Mouse (Mus musculus) intestine, embryonic 15.5 days (tissue): ENCODE results near the gene Vps51. TPM values are rescaled to one million over a fixed set of nuclear protein-coding genes. Genes with fewer than 3 reads are reported as not detected.

Experiments used
- ATAC-seq: fragments of 200-750 bp; cut with Nextera tagmentation; 2 replicates; pipeline ENCODE4 v1.8.0; 2017; ENCODE audit warnings: moderate TSS enrichment, moderate library complexity
- H3K27ac ChIP-seq: fragments of 300-500 bp; sonication (generic); 2 replicates; pipeline ENCODE4 v1.5.1; 2015; ENCODE audit warnings: mild to moderate bottlenecking, inconsistent platforms
- H3K27me3 ChIP-seq: fragments of 300-500 bp; sonication (generic); replicated peaks from 2 replicates; pipeline ENCODE4 v1.6.1; 2015; ENCODE audit warnings: inconsistent platforms
- H3K36me3 ChIP-seq: fragments of 300-500 bp; sonication (generic); 2 replicates; pipeline ENCODE4 v1.6.1; 2015; ENCODE audit warnings: inconsistent platforms
- H3K4me1 ChIP-seq: fragments of 300-500 bp; sonication (generic); replicated peaks from 2 replicates; pipeline ENCODE4 v1.6.1; 2015; ENCODE audit warnings: inconsistent platforms
- H3K4me2 ChIP-seq: fragments of 300-500 bp; sonication (generic); replicated peaks from 2 replicates; pipeline ENCODE4 v1.6.1; 2015; ENCODE audit warnings: mild to moderate bottlenecking, inconsistent platforms
- H3K4me3 ChIP-seq: fragments of 300-500 bp; sonication (generic); replicated peaks from 2 replicates; pipeline ENCODE4 v1.5.1; 2015; ENCODE audit warnings: inconsistent platforms
- H3K9ac ChIP-seq: fragments of 300-500 bp; sonication (generic); 2 replicates; pipeline ENCODE4 v1.6.1; 2015; ENCODE audit warnings: inconsistent platforms
- H3K9me3 ChIP-seq: fragments of 300-500 bp; sonication (generic); 2 replicates; pipeline ENCODE4 v1.6.1; 2016; ENCODE audit warnings: inconsistent platforms
- WGBS: fragments of 180-500 bp; shearing (Covaris S2); methylation state at CpG from one replicate; pipeline ENCODE4 v1.1.7; 2015; 5-methylcytosine and 5-hydroxymethylcytosine counted together
- polyA plus RNA-seq: library from polyadenylated mRNA; unstranded; fragments of >200 nt; fragmentation: Nextera tagmentation; extraction: Ambion mirVana; gene quantifications from 2 replicates; pipeline ENCODE4 v1.2.1, GENCODE M21; 2015

Gene Vps51
- polyA plus RNA-seq, 1 experiment from 2014 or later: 61.2 TPM

- Histone ChIP-seq H3K36me3 (peaks cover 26% of the 10 kb centered on the region), H3K4me2 (no peak overlapping the region), H3K27ac (no peak overlapping the region), H3K27me3 (no peaks in the 10 kb centered on the region), H3K4me3 (no peak overlapping the region), H3K9ac (no peak overlapping the region), H3K4me1 (peaks cover 21% of the 10 kb centered on the region), H3K9me3 (no peaks in the 10 kb centered on the region)
- no peak for ATAC-seq
- WGBS: 87% methylated on average over 31 of the region's 31 CpGs
Measured at GRCm38 (mm10) chr19:6070571-6071250, 6.3 kb downstream of the Vps51 start.

- Histone ChIP-seq H3K4me2 (no peak overlapping the region), H3K9me3 (no peaks in the 10 kb centered on the region), H3K27me3 (no peaks in the 10 kb centered on the region), H3K9ac (no peak overlapping the region), H3K4me1 (peaks cover 21% of the 10 kb centered on the region), H3K36me3 (peaks cover 26% of the 10 kb centered on the region), H3K27ac (no peak overlapping the region), H3K4me3 (no peak overlapping the region)
- 91% methylated on average over 10 of the region's 10 CpGs for WGBS
- no peak for ATAC-seq
Measured at GRCm38 (mm10) chr19:6069851-6070250, 7.2 kb downstream of the Vps51 start.

GRCm38 (mm10) chr19:6068951-6069350 lies 8.1 kb downstream of the Vps51 start:
- H3K4me1 ChIP-seq: peaks cover 21% of the 10 kb centered on the region
- 61% methylated on average over 4 of the region's 4 CpGs for WGBS

GRCm38 (mm10) chr19:6067724-6068415 lies 9.2 kb downstream of the Vps51 start, which contains the start of gene Tm7sf2:
Tm7sf2 (minus strand) TSS chr19:6068373.
- Histone ChIP-seq H3K4me2 (peak within 1 kb of the TSS; percentile 92), H3K27me3 (no peaks in the 10 kb centered on the region), H3K4me3 (peak within 1 kb of the TSS; percentile 48), H3K27ac (peak within 1 kb of the TSS; percentile 76), H3K4me1 (peaks cover 21% of the 10 kb centered on the region), H3K9ac (peak within 1 kb of the TSS; percentile 54), H3K9me3 (no peaks in the 10 kb centered on the region), H3K36me3 (peaks cover 26% of the 10 kb centered on the region)
- ATAC-seq: peak; percentile 97
- 7% methylated on average over 33 of the region's 33 CpGs for WGBS

More at GRCm38 (mm10) chr19:6068951-6069350, 8.1 kb downstream of the Vps51 start:
- no peak for ATAC-seq
- no peak overlapping the region for H3K9ac ChIP-seq
- H3K4me2 ChIP-seq: no peak overlapping the region
- H3K36me3 ChIP-seq: peaks cover 26% of the 10 kb centered on the region
- H3K27me3 ChIP-seq: no peaks in the 10 kb centered on the region
- H3K27ac ChIP-seq: no peak overlapping the region
- H3K9me3 ChIP-seq: no peaks in the 10 kb centered on the region
- no peak overlapping the region for H3K4me3 ChIP-seq

- Histone ChIP-seq H3K4me1 (peaks cover 28% of the 10 kb centered on the region), H3K4me2 (peak overlapping the region; percentile 92), H3K27me3 (no peaks in the 10 kb centered on the region), H3K9me3 (no peaks in the 10 kb centered on the region), H3K36me3 (peaks cover 26% of the 10 kb centered on the region), H3K9ac (peak overlapping the region; percentile 54), H3K27ac (peak overlapping the region; percentile 76), H3K4me3 (peak overlapping the region; percentile 48)
- WGBS: under 1% methylated on average over 30 of the region's 30 CpGs
- ATAC-seq: peak; percentile 70
Measured at GRCm38 (mm10) chr19:6067011-6067723, 9.9 kb downstream of the Vps51 start.

GRCm38 (mm10) chr19:6066571-6066970 lies 10.5 kb downstream of the Vps51 start:
- Histone ChIP-seq H3K4me1 (peaks cover 33% of the 10 kb centered on the region), H3K4me3 (peak overlapping the region; percentile 48), H3K27ac (peak overlapping the region; percentile 76), H3K4me2 (peak overlapping the region; percentile 92), H3K36me3 (peaks cover 26% of the 10 kb centered on the region), H3K9ac (peak overlapping the region; percentile 54), H3K27me3 (no peaks in the 10 kb centered on the region), H3K9me3 (no peaks in the 10 kb centered on the region)
- 24% methylated on average over 5 of the region's 5 CpGs for WGBS
- ATAC-seq: 0 out of 2 replicates have a peak, but pooled peaks have one; percentile 0

- H3K27ac ChIP-seq: no peak overlapping the region
- 0 out of 2 replicates have a peak, but pooled peaks cover 3% of the 10 kb centered on the region for H3K36me3 ChIP-seq
- H3K4me2 ChIP-seq: peak overlapping the region; percentile 95; the same call in 1 of the 2 replicates
- no peak for ATAC-seq
- no peak overlapping the region for H3K9ac ChIP-seq
- no peaks in the 10 kb centered on the region for H3K9me3 ChIP-seq
- no peaks in the 10 kb centered on the region for H3K27me3 ChIP-seq
- peaks cover 29% of the 10 kb centered on the region for H3K4me1 ChIP-seq
- WGBS: 89% methylated on average over 6 of the region's 6 CpGs
- no peak overlapping the region for H3K4me3 ChIP-seq
Measured at GRCm38 (mm10) chr19:6063081-6063480, 13.9 kb downstream of the Vps51 start.

GRCm38 (mm10) chr19:6062418-6062817 lies 14.6 kb downstream of the Vps51 start:
- ATAC-seq: no peak
- Histone ChIP-seq H3K4me1 (peaks cover 26% of the 10 kb centered on the region), H3K9ac (peak overlapping the region; percentile 94), H3K9me3 (no peaks in the 10 kb centered on the region), H3K36me3 (0 out of 2 replicates have a peak, but pooled peaks cover 3% of the 10 kb centered on the region), H3K4me2 (peak overlapping the region; percentile 95), H3K27me3 (no peaks in the 10 kb centered on the region), H3K4me3 (peak overlapping the region; percentile 92), H3K27ac (peak overlapping the region; percentile 96)
- 42% methylated on average over 5 of the region's 5 CpGs for WGBS

- H3K4me1 ChIP-seq: peaks cover 21% of the 10 kb centered on the region
- 1% methylated on average over 44 of the region's 44 CpGs for whole genome bisulfite sequencing
- H3K36me3 ChIP-seq: 0 out of 2 replicates have a peak, but pooled peaks cover 3% of the 10 kb centered on the region
- peak overlapping the region; percentile 96 for H3K27ac ChIP-seq
- peak overlapping the region; percentile 92 for H3K4me3 ChIP-seq
- peak overlapping the region; percentile 95 for H3K4me2 ChIP-seq
- no peaks in the 10 kb centered on the region for H3K9me3 ChIP-seq
- H3K27me3 ChIP-seq: no peaks in the 10 kb centered on the region
- peak overlapping the region; percentile 94 for H3K9ac ChIP-seq
- peak; percentile 14; the same call in 1 of the 2 replicates for ATAC-seq
Measured at GRCm38 (mm10) chr19:6061641-6062302, 15.3 kb downstream of the Vps51 start.

GRCm38 (mm10) chr19:6061021-6061533 lies 16.0 kb downstream of the Vps51 start, which contains the start of gene Znhit2:
Znhit2 (plus strand) TSS chr19:6061192.
- 0 out of 2 replicates have a peak, but pooled peaks cover 3% of the 10 kb centered on the region for H3K36me3 ChIP-seq
- peak within 1 kb of the TSS; percentile 95 for H3K4me2 ChIP-seq
- H3K27me3 ChIP-seq: no peaks in the 10 kb centered on the region
- H3K4me1 ChIP-seq: peaks cover 20% of the 10 kb centered on the region
- peak; percentile 80 for ATAC-seq
- peak within 1 kb of the TSS; percentile 96 for H3K27ac ChIP-seq
- peak within 1 kb of the TSS; percentile 92 for H3K4me3 ChIP-seq
- under 1% methylated on average over 58 of the region's 58 CpGs for WGBS
- no peaks in the 10 kb centered on the region for H3K9me3 ChIP-seq
- H3K9ac ChIP-seq: peak within 1 kb of the TSS; percentile 94

GRCm38 (mm10) chr19:6058966-6059365 lies 18.1 kb downstream of the Vps51 start:
- H3K4me2 ChIP-seq: peak overlapping the region; percentile 70
- WGBS: 67% methylated on average over 5 of the region's 5 CpGs

More at GRCm38 (mm10) chr19:6058966-6059365, 18.1 kb downstream of the Vps51 start:
- Histone ChIP-seq H3K36me3 (peaks cover 16% of the 10 kb centered on the region; the same call in 1 of the 2 replicates), H3K9me3 (no peaks in the 10 kb centered on the region), H3K27me3 (no peaks in the 10 kb centered on the region), H3K4me3 (peak overlapping the region; percentile 67), H3K4me1 (peaks cover 20% of the 10 kb centered on the region), H3K9ac (peak overlapping the region; percentile 77; the same call in 1 of the 2 replicates), H3K27ac (peak overlapping the region; percentile 32; the same call in 1 of the 2 replicates)
- no peak for ATAC-seq
